Mouse (Mus musculus) B cell, adult (primary cell): ENCODE results near the gene Pcdh17. TPM values are rescaled to one million over a fixed set of nuclear protein-coding genes. Genes with fewer than 3 reads are reported as not detected.

ENCODE experiments used
- total RNA-seq: library from RNA; stranded (reverse); gene quantifications from 4 replicates; pipeline ENCODE4 v1.2.4, GENCODE M21; 2023; ENCODE audit not compliant: inconsistent age

Pcdh17 gene
- not detected in 4 replicates for total RNA-seq

GRCm38 (mm10) chr14:84443288-84443686 is at the start of gene Pcdh17:
Gene Pcdh17, plus strand, starts transcription at chr14:84443563.

